Mouse (Mus musculus) olfactory bulb, adult 2 months (tissue): ENCODE measurements at regions not wholly inside any gene's neighbourhood (a gene's known extent, or its start where the extent isn't known, plus 50 kb on each side); places are given as distances from the start of the nearest gene placed in this dataset.

ENCODE experiments used
- CTCF ChIP-seq: fragments of 200-500 bp; IDR thresholded peaks from 2 replicates; pipeline ENCODE4 v1.5.1; 2012; ENCODE audit warnings: low read depth, mild to moderate bottlenecking, low read length, moderate library complexity; ENCODE audit not compliant: insufficient read depth
- POLR2A ChIP-seq: fragments of 200-500 bp; IDR thresholded peaks from 2 replicates; pipeline ENCODE4 v1.6.1; 2012; ENCODE audit warnings: mild to moderate bottlenecking, low read depth, low read length, moderate library complexity; ENCODE audit not compliant: insufficient read depth

- TF ChIP-seq POLR2A (no peak), CTCF (no peak)
Measured at GRCm38 (mm10) chr6:88976581-88976980, 74.5 kb downstream of the Tpra1 start.
